Mouse (Mus musculus): ENCODE results near the gene Cfap77.

GRCm38 (mm10) chr2:28995436-28995835 is 59.4 kb downstream of the Cfap77 start:
- TF ChIP-seq POLR2A (IDR thresholded peaks at IDR 0.05; ENCODE audit: insufficient read length, low read depth) (no peak), E2F4 (IDR thresholded peaks at IDR 0.05; ENCODE audit: insufficient read depth) (no peak), CEBPB (IDR thresholded peaks at IDR 0.05; ENCODE audit: insufficient read depth, poor library complexity, severe bottlenecking) (no peak), MYOD1 (IDR thresholded peaks at IDR 0.05; ENCODE audit: control insufficient read depth in 1 of 3, insufficient read length in 2 of 3, low read depth in 2 of 3) (no peak), MAX (IDR thresholded peaks at IDR 0.05; ENCODE audit: low read depth) (no peak), REST (IDR thresholded peaks at IDR 0.05; ENCODE audit: insufficient read depth, insufficient read length) (no peak)
